Mouse (Mus musculus): Measurements from ENCODE around the gene Chd5.

Gene Chd5

GRCm38 (mm10) chr4:152355672-152356071 is 17.2 kb downstream of the Chd5 start:
- DNase-seq: no peak

DNA sequence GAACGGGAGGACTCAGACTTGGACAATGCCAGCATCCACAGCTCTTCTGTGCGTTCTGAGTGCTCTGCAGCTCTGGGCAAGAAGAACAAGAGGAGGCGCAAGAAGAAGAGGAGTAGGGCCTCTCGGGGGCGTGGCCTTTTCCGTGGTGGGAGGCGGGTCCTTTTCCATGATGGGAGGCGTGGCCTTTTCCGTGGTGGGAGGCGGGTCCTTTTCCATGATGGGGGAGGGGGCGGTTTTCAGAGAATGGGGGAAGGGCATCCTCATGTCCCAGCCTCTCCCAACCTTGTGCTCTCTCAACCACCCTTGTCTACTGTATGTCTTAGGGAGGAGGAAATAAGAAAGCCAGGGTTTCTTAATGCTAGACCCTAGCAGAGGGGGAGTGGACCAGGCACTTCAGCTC is 21.2 kb downstream of the Chd5 start:
- DNase-seq: no peak

DNA sequence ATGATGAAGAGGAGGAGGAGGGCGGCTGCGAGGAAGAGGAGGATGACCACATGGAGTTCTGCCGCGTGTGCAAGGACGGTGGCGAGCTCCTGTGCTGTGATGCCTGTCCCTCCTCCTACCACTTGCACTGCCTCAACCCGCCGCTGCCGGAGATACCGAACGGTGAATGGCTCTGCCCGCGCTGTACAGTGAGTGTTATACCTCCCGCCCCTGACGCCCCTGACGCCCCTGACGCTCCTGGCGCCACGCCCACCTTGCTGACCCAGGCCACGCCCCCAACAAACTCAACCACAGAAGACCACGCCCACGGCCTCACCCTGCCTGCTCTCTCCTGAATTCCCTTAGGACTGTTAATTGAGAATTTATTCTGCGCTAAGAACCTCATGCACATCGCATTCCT is 22.4 kb downstream of the Chd5 start:
- DNase-seq: peak; percentile 30 to 44

- DNase-seq: no peak
These were observed 23.7 kb downstream of the Chd5 start for GRCm38 (mm10) chr4:152362180-152362579.

DNA sequence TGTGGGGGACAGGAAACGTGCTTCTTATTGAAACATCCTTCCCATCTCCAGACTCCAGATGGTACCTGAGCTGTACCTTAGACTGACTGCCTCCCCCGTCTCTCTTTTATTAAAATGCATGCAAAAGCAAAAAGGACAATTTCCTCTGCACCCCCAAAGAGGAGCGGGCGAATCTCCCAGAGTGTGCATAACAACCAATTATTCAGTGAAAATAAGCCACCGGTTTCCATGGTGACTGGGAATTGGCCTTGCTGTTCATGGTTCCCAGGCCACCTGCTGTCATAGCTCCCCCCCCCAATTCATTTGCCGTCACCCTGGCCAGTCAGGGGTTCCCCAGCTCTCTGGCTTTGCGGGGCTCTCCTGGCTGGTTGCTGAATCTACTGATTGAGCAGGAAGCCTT is 26.8 kb downstream of the Chd5 start:
- no peak for DNase-seq

GRCm38 (mm10) chr4:152382528-152383252 is 44.2 kb downstream of the Chd5 start:
- no peak for DNase-seq

DNA sequence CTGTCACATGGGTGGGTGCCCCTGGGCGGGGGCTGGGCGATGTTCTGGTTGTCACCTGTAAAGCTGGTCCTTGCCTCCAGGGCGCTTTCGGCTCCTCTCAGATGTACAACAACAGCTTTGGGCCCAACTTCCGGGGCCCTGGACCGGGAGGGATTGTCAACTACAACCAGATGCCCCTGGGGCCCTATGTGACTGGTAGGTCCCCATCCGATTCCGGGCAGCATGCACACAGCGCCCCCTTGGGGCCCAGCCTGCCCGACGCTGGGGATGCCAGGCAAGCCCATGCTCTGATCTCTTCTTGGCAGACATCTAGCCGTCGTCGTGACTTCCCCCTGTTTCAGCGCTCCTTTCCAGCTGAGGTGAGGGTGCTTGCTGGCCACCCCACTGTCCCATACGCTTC is 47.2 kb downstream of the Chd5 start:
- DNase-seq: peak; percentile 17 to 21

DNA sequence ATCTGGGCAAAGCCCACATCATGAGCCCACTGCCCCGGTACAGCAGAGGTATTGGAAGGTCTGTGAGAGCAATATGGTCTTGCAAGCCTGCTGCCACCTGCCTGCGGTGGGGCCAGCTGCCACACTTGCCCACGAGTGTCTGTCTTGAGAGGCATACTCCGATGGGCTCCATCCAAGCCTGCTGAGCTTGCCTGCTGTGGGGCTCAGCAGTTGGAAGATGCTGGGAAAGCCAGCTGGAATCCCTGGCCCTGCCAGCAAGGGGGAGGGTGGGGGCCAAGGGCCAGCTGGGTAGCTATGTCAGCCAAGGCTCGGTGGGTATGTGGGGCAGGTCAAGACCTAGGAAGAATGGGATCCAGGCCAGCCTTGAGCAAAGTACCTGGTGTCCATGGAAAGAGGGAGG is 53.7 kb downstream of the Chd5 start:
- peak in 1 of 2 experiments; percentile 10 for DNase-seq

GRCm38 (mm10) chr4:152392627-152393026 is 54.2 kb downstream of the Chd5 start:
- no peak for DNase-seq

DNA sequence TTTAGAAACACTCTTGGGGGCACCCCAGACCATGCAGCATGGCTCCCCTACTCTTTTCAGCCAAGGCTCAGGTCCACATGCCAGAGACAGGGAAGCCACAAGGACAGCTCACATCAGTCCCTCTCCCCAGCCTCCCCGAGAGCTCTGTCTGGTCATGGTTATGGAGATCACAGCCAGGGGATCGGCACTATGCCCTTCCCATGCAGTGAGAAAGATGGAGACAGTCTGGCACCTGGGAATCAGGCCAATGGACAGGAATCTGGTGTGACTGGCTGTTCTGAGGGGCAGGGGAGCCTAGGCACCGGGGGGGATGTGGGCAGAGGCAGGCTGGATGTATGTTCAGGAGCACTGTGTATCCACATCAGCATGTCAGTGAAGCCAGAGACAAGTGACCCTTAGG is 60.5 kb downstream of the Chd5 start:
- DNase-seq: no peak

- no peak for DNase-seq
These were observed 66.7 kb downstream of the Chd5 start for GRCm38 (mm10) chr4:152405143-152405542.

- no peak for DNase-seq
These were observed 67.3 kb downstream of the Chd5 start for GRCm38 (mm10) chr4:152405671-152406201.

DNA sequence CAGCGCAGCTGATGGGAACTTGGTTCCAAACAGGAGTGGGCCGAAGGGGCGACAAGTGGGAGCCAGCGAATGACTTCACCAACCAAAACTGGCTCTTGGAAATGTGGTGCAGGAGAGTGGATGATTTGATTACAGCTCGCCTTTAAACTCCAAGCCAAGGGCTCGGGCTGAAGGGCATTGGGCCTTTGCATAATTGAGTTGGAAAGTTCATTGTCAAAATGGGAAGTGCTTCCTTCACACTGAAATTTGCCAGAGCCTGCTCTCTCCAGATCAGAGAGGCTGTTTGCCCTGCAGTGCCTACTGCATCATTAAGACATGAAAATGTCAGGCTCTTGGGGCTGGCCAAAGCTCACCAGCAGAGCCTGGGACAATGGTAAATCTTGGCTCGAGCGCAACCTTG is 68.1 kb downstream of the Chd5 start:
- no peak for DNase-seq

DNA sequence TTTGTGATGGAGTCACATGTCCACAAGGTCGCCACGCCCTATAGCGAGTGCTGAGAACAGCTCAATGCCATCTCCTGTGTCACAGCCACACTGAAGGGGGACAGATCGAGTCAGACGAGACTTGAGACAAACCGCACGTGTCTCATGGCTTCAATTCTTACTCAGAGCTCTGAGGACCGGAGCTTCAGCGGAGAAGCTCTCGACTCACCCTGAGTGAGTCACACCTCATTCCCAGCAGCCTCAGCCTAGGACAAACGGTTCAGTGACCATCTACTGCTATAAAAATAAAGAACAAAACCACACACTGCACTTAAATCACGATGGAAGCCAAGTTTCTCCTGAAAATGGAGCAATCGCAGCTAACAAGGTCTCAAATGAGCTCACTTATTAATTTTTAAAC is 72.5 kb downstream of the Chd5 start:
- no peak for DNase-seq

GRCm38 (mm10) chr4:152412524-152413080 is 74.2 kb downstream of the Chd5 start:
- DNase-seq: no peak

- no peak for DNase-seq
These were observed 80.0 kb downstream of the Chd5 start for GRCm38 (mm10) chr4:152418229-152419060.

DNA sequence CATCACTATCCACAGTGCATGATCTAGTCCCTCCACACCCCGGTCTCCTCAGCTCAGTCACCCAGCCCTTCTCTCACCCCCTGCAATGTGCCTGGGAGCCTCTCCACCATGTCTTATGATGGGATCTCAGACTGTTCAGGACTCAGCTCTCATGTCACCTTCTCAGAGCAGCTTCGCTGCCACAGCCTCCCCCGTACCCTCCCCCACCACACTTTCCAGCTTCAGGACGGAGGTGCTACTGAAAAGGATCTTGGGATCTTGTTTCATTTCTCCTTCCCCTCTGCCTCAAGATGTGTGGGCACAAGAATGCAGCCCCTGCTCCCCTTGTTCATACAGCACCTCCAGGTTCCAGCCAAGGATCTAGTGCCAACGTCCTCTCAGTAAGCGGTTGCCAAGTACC is 85.1 kb downstream of the Chd5 start:
- DNase-seq: no peak

GRCm38 (mm10) chr4:152424341-152424740 is 85.9 kb downstream of the Chd5 start:
- no peak for DNase-seq

GRCm38 (mm10) chr4:152424922-152425321 is 86.5 kb downstream of the Chd5 start:
- no peak for DNase-seq

GRCm38 (mm10) chr4:152428259-152428658 is 89.8 kb downstream of the Chd5 start:
- no peak for DNase-seq

- DNase-seq: peak; percentile 20
These were observed 93.9 kb downstream of the Chd5 start for GRCm38 (mm10) chr4:152432308-152432707.

GRCm38 (mm10) chr4:152434836-152435235 is 96.4 kb downstream of the Chd5 start:
- DNase-seq: peak; percentile 70 to 76

DNA sequence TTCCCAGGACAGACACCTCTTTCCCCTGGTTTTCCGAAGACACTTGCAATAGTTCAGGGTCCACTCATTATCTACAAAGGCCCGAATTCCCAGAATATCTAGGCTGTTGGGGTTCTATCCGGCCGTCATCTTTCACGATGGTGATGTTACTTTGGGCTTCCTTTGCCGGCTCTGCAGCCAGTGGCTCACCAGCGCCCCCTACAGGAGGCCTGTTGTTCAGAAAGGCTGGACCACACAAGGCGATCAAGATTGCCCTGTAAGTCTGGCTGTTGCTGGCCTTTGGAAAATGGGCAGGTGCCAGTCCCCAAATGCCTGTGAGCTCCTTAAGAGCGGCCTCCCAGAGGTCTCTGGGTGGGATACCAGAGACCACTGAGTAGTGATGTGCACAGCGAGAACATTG is 96.8 kb downstream of the Chd5 start:
- DNase-seq: peak; percentile 28 to 46

Measured in lung, adult 18-20 months (tissue).